Mouse (Mus musculus): ENCODE measurements around the gene Rab25. TPM values are rescaled to one million over a fixed set of nuclear protein-coding genes. Genes with fewer than 3 reads are reported as not detected.

Gene Rab25
- polyA plus RNA-seq, 1 experiment from 2014 or later, result 79.5 TPM

DNA sequence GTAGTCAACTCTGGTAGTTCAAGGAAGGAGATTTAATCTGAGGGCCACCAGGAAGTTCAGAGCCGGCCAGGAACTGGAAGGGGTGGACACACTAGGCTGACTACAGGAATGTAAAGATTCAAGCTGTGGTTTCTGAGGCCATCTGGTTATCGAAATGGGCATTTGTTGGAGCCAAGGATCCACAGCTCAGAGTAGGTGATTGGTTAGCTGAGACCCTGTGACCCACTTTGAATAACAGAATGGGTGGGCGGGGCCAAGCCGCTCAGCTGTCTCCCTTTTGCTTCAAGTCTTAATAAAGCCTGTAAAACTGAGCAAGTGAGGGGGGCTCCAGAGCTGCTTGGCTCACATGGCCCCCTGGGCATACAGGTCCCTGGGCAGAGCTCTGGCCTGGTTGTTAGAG is 13.9 kb upstream of the Rab25 start:
- H3K9me3 ChIP-seq (ENCODE audit: control insufficient read depth), result no peaks in the 10 kb centered on the region
- ATAC-seq, result no peak
- no peak overlapping the region for H3K27ac ChIP-seq (ENCODE audit: low read depth, low read length)
- 64% methylated on average over 4 of the region's 4 CpGs for WGBS
- H3K4me1 ChIP-seq (replicated peaks; ENCODE audit: control insufficient read depth, insufficient read depth, low read length), result no peaks in the 10 kb centered on the region
- H3K4me2 ChIP-seq (replicated peaks; ENCODE audit: low read depth), result no peak overlapping the region
- TF ChIP-seq CTCF (IDR thresholded peaks at IDR 0.05; ENCODE audit: low read depth), result no peak
- peaks cover 78% of the 10 kb centered on the region for H3K36me3 ChIP-seq (ENCODE audit: control insufficient read depth, insufficient read depth)
- no peaks in the 10 kb centered on the region for H3K27me3 ChIP-seq (replicated peaks; ENCODE audit: control insufficient read depth, insufficient read depth, low read length)
- no peak overlapping the region for H3K4me3 ChIP-seq (ENCODE audit: low read depth, low read length)
- no peak overlapping the region for H3K9ac ChIP-seq (ENCODE audit: low read depth, low read length)

DNA sequence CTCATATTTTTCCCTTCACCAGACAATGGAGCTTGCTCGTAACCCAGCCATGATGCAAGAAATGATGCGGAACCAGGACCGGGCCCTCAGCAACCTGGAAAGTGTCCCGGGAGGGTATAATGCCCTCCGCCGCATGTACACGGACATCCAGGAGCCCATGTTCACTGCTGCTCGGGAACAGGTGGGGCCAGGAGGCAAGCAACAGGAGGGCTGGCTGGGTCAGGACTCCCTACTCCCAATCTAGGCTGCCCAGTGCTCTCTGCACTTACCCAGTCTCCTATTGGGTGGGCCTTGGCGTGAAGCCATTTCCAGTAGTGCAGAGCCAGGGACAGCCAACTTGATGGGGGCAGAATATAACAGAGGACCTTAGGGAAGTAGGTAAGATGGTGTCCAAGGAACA is 11.5 kb upstream of the Rab25 start:
- ATAC-seq, result no peak
- no peak overlapping the region for H3K4me3 ChIP-seq (ENCODE audit: low read depth, low read length)
- no peak overlapping the region for H3K27ac ChIP-seq (ENCODE audit: low read depth, low read length)
- WGBS, result 96% methylated on average over 9 of the region's 9 CpGs
- peaks cover 65% of the 10 kb centered on the region for H3K36me3 ChIP-seq (ENCODE audit: control insufficient read depth, insufficient read depth)
- no peak overlapping the region for H3K9ac ChIP-seq (ENCODE audit: low read depth, low read length)
- TF ChIP-seq CTCF (IDR thresholded peaks at IDR 0.05; ENCODE audit: low read depth), result no peak
- no peaks in the 10 kb centered on the region for H3K9me3 ChIP-seq (ENCODE audit: control insufficient read depth)
- no peaks in the 10 kb centered on the region for H3K4me1 ChIP-seq (replicated peaks; ENCODE audit: control insufficient read depth, insufficient read depth, low read length)
- H3K4me2 ChIP-seq (replicated peaks; ENCODE audit: low read depth), result no peak overlapping the region
- H3K27me3 ChIP-seq (replicated peaks; ENCODE audit: control insufficient read depth, insufficient read depth, low read length), result no peaks in the 10 kb centered on the region

DNA sequence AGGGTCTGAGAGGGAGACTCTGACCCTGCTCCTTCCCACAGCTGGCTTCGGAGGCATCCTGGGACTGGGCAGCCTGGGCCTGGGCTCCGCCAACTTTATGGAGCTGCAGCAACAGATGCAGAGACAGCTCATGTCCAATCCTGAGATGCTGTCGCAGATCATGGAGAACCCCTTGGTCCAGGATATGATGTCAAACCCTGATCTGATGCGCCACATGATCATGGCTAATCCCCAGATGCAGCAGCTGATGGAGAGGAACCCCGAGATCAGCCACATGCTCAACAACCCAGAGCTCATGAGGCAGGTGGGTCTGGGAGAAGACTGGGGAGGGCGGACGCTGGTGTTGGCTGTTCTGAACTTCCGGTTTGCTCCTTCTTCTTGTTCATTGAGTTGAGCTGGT is 8.5 kb upstream of the Rab25 start:
- Histone ChIP-seq H3K27me3 (replicated peaks; ENCODE audit: control insufficient read depth, insufficient read depth, low read length) (no peaks in the 10 kb centered on the region), H3K4me1 (replicated peaks; ENCODE audit: control insufficient read depth, insufficient read depth, low read length) (no peaks in the 10 kb centered on the region), H3K36me3 (ENCODE audit: control insufficient read depth, insufficient read depth) (peaks cover 42% of the 10 kb centered on the region), H3K27ac (ENCODE audit: low read depth, low read length) (no peak overlapping the region), H3K4me3 (ENCODE audit: low read depth, low read length) (no peak overlapping the region), H3K4me2 (replicated peaks; ENCODE audit: low read depth) (no peak overlapping the region), H3K9ac (ENCODE audit: low read depth, low read length) (no peak overlapping the region), H3K9me3 (ENCODE audit: control insufficient read depth) (no peaks in the 10 kb centered on the region)
- ATAC-seq, result no peak
- 89% methylated on average over 8 of the region's 8 CpGs for WGBS
- TF ChIP-seq CTCF (IDR thresholded peaks at IDR 0.05; ENCODE audit: low read depth), result no peak

DNA sequence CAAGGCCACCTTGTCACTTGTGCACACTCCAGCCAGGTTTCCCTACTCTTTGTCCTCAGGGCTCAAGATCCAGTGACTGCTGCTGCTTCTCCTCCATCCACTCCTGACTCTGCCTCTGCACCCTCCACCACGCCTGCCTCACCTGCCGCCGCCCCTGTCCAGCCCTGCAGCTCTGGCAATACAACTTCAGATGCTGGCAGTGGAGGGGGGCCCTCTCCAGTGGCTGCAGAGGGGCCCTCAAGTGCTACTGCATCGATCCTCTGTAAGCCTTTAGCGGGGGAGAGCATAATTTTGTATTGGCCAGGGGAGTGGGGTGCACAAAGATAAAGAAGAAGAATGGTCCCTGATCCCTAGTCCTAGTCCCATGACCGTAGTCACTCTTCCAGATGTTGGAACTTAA is 7.6 kb upstream of the Rab25 start:
- Histone ChIP-seq H3K4me1 (replicated peaks; ENCODE audit: control insufficient read depth, insufficient read depth, low read length) (no peaks in the 10 kb centered on the region), H3K9ac (ENCODE audit: low read depth, low read length) (no peak overlapping the region), H3K27ac (ENCODE audit: low read depth, low read length) (no peak overlapping the region), H3K9me3 (ENCODE audit: control insufficient read depth) (no peaks in the 10 kb centered on the region), H3K36me3 (ENCODE audit: control insufficient read depth, insufficient read depth) (peaks cover 42% of the 10 kb centered on the region), H3K27me3 (replicated peaks; ENCODE audit: control insufficient read depth, insufficient read depth, low read length) (no peaks in the 10 kb centered on the region), H3K4me2 (replicated peaks; ENCODE audit: low read depth) (no peak overlapping the region), H3K4me3 (ENCODE audit: low read depth, low read length) (no peak overlapping the region)
- TF ChIP-seq CTCF (IDR thresholded peaks at IDR 0.05; ENCODE audit: low read depth), result no peak
- WGBS, result 89% methylated on average over 6 of the region's 6 CpGs
- ATAC-seq, result no peak

DNA sequence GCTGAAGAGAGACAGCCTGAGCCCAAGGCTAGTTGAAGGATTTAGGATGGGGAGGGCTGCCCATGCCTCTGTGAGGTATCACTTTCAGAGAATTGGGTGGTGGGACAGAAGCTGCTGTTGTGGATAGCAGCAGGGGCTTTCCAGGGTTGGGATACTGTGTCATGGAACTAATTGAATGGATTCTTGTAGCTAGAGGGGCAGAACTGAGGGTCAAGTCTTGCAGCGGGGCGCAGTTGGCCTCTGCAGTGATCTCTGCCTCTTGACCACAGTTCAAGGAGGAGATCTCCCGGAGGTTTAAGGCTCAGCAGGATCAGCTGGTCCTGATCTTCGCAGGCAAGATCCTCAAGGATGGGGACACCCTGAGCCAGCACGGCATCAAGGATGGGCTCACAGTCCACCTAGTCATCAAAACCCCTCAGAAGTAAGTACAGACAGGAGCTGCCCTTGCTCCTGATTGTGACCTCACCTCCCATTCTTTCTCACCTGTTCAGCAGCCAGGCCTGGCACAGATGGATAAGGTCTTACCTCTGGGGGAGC is 7.0 kb upstream of the Rab25 start:
- TF ChIP-seq CTCF (IDR thresholded peaks at IDR 0.05; ENCODE audit: low read depth), result no peak

DNA sequence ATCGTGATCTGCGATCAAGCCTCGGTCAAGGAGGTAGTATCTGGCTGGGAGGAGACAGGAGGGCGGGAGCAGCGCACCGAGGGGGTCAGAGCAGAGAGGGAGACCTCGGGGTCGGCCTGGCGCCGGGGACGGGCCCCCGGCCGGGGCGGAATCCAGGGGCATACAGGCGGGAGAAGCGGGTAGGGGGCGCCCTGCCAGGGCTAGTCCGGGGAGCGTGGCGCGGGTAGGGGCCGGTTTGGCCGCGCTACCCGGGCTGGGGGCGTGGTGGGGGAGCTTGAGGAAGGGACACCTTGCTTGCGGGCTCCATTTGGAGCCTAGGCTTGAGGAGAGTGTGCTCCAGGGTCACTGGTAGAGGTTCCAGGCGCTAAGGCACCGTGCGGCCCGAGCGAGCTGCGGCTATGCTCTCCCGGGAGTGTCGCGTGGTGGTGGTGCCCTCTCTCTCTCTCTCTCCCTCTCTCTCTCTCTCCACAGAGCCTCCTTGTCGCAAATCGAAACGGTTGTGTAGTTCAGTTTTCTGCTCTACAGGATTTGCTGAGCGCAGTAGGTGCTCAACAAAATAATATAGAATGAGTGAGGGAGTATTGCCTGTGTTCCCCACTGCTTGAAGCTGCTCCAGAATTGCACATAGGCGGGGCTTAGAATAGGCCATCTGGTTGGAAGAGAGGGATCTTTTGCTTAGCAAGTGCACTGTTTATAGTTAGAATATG is 5.9 kb upstream of the Rab25 start:
- Histone ChIP-seq H3K27ac (ENCODE audit: low read depth, low read length) (peak overlapping the region; percentile 91), H3K4me2 (replicated peaks; ENCODE audit: low read depth) (peak overlapping the region; percentile 93), H3K36me3 (ENCODE audit: control insufficient read depth, insufficient read depth) (peaks cover 29% of the 10 kb centered on the region), H3K9ac (ENCODE audit: low read depth, low read length) (peak overlapping the region; percentile 85), H3K4me3 (ENCODE audit: low read depth, low read length) (peak overlapping the region; percentile 83), H3K27me3 (replicated peaks; ENCODE audit: control insufficient read depth, insufficient read depth, low read length) (no peaks in the 10 kb centered on the region), H3K9me3 (ENCODE audit: control insufficient read depth) (no peaks in the 10 kb centered on the region), H3K4me1 (replicated peaks; ENCODE audit: control insufficient read depth, insufficient read depth, low read length) (no peaks in the 10 kb centered on the region)
- ATAC-seq, result peak; percentile 13; the same call in 1 of the 2 replicates
- peak; percentile 45; the same call in 1 of the 2 replicates for TF ChIP-seq CTCF (IDR thresholded peaks at IDR 0.05; ENCODE audit: low read depth)
- WGBS, result 1% methylated on average over 40 of the region's 41 CpGs

More for the DNA sequence above, 7.0 kb upstream of the Rab25 start:
- H3K27ac ChIP-seq (ENCODE audit: low read depth, low read length), result no peak overlapping the region
- WGBS, result 87% methylated on average over 5 of the region's 5 CpGs
- H3K4me2 ChIP-seq (replicated peaks; ENCODE audit: low read depth), result no peak overlapping the region
- H3K4me3 ChIP-seq (ENCODE audit: low read depth, low read length), result no peak overlapping the region
- H3K4me1 ChIP-seq (replicated peaks; ENCODE audit: control insufficient read depth, insufficient read depth, low read length), result no peaks in the 10 kb centered on the region
- no peaks in the 10 kb centered on the region for H3K27me3 ChIP-seq (replicated peaks; ENCODE audit: control insufficient read depth, insufficient read depth, low read length)
- peaks cover 40% of the 10 kb centered on the region for H3K36me3 ChIP-seq (ENCODE audit: control insufficient read depth, insufficient read depth)
- no peak for ATAC-seq
- no peak overlapping the region for H3K9ac ChIP-seq (ENCODE audit: low read depth, low read length)
- no peaks in the 10 kb centered on the region for H3K9me3 ChIP-seq (ENCODE audit: control insufficient read depth)

Measured in intestine, postnatal 0 days (tissue).